Mouse (Mus musculus) hindbrain, embryonic 14.5 days (tissue): ENCODE data around the gene Mrpl20. TPM values are rescaled to one million over a fixed set of nuclear protein-coding genes. Genes with fewer than 3 reads are reported as not detected.

ENCODE experiments used
- ATAC-seq: fragments of 200-750 bp; cut with Nextera tagmentation; 2 replicates; pipeline ENCODE4 v1.8.0; 2017; ENCODE audit warnings: moderate number of reproducible peaks, mild to moderate bottlenecking, moderate TSS enrichment, moderate library complexity; ENCODE audit not compliant: low FRiP score
- DNase-seq: peaks from one replicate; pipeline ENCODE4 v3.0.0-alpha.2; 2015; ENCODE audit warnings: low spot score
- H3K27ac ChIP-seq: fragments of 300-500 bp; sonication (generic); 2 replicates; pipeline ENCODE4 v1.5.1; 2014; ENCODE audit warnings: mild to moderate bottlenecking, moderate library complexity
- H3K27me3 ChIP-seq: fragments of 300-500 bp; sonication (generic); 2 replicates; pipeline ENCODE4 v1.6.1; 2014; ENCODE audit warnings: mild to moderate bottlenecking, low read length, mixed read lengths; ENCODE audit not compliant: control insufficient read depth, insufficient read depth
- H3K36me3 ChIP-seq: fragments of 300-500 bp; sonication (generic); replicated peaks from 2 replicates; pipeline ENCODE4 v1.6.1; 2014; ENCODE audit not compliant: control insufficient read depth, insufficient read depth
- H3K4me1 ChIP-seq: fragments of 300-500 bp; sonication (generic); replicated peaks from 2 replicates; pipeline ENCODE4 v1.6.1; 2014; ENCODE audit warnings: antibody characterized with exemption, low read length, mixed read lengths; ENCODE audit not compliant: control insufficient read depth, insufficient read depth
- H3K4me2 ChIP-seq: fragments of 300-500 bp; sonication (generic); replicated peaks from 2 replicates; pipeline ENCODE4 v1.6.1; 2014; ENCODE audit warnings: mild to moderate bottlenecking, moderate library complexity
- H3K4me3 ChIP-seq: fragments of 300-500 bp; sonication (generic); replicated peaks from 2 replicates; pipeline ENCODE4 v1.5.1; 2014; ENCODE audit warnings: mild to moderate bottlenecking, low read length
- H3K9ac ChIP-seq: fragments of 300-500 bp; sonication (generic); 2 replicates; pipeline ENCODE4 v1.6.1; 2014
- H3K9me3 ChIP-seq: fragments of 300-500 bp; sonication (generic); 2 replicates; pipeline ENCODE4 v1.6.1; 2016; ENCODE audit warnings: low read length; ENCODE audit not compliant: control insufficient read depth
- WGBS: fragments of 180-500 bp; shearing (Covaris S2); extraction: QIAGEN DNeasy Blood & Tissue Kit; methylation state at CpG from one replicate; pipeline ENCODE4 v1.1.7; 2014; 5-methylcytosine and 5-hydroxymethylcytosine counted together
- polyA plus RNA-seq: library from polyadenylated mRNA; unstranded; fragments of >200 nt; fragmentation: Nextera tagmentation; extraction: Ambion mirVana; gene quantifications from 2 replicates; pipeline ENCODE4 v1.2.1, GENCODE M21; 2014

Gene Mrpl20
- polyA plus RNA-seq, 1 experiment from 2014 or later: 267 TPM

DNA sequence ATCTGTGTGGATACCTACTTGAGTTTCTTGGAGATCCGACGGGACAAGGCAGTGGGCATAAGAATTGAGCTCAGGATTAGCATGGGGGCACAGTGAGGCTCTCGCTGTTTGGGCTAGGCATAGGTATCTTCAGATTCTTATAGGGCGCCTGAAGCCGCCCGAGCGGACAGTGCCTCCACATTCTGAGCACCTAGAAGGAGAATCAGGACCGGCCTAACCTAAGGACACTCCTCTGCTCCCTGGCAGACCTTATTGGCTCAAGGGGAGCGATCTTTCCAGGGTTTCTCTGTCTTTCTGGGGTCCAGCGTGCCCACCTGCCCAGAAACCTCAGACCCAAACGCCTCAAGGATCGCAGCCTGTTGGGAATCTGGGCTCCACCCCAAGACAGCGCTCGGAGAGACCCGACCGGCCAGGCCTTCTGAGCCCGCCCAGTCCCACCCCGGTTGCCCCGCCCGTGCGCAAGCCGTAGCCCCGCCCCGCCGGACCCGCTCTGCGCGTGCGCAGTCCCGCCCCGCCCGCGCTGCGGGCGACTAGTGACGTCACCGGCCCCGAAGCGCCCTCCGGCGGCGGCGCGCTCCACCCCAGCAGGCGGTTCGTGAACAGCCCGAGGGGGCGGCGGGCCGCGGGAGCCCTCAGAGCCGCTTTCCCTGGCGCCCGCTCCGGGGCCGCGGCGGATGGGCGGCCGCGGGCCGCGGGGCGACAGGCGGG lies 44.3 kb downstream of the Mrpl20 start, which contains the start of gene Dvl1:
Gene Dvl1, plus strand, starts transcription at position 532 of the 708 bp plus-strand sequence.
- peak; percentile 96 for DNase-seq
- Histone ChIP-seq H3K9ac (peak within 1 kb of the TSS; percentile 95), H3K4me3 (peak within 1 kb of the TSS; percentile 94), H3K27me3 (peaks cover under 1% of the 10 kb centered on the region; the same call in 1 of the 2 replicates), H3K9me3 (no peaks in the 10 kb centered on the region), H3K36me3 (no peaks in the 10 kb centered on the region), H3K27ac (peak within 1 kb of the TSS; percentile 84), H3K4me2 (peak within 1 kb of the TSS; percentile 68), H3K4me1 (peaks cover 32% of the 10 kb centered on the region)
- WGBS: 3% methylated on average over 49 of the region's 65 CpGs
- ATAC-seq: peak; percentile 84

DNA sequence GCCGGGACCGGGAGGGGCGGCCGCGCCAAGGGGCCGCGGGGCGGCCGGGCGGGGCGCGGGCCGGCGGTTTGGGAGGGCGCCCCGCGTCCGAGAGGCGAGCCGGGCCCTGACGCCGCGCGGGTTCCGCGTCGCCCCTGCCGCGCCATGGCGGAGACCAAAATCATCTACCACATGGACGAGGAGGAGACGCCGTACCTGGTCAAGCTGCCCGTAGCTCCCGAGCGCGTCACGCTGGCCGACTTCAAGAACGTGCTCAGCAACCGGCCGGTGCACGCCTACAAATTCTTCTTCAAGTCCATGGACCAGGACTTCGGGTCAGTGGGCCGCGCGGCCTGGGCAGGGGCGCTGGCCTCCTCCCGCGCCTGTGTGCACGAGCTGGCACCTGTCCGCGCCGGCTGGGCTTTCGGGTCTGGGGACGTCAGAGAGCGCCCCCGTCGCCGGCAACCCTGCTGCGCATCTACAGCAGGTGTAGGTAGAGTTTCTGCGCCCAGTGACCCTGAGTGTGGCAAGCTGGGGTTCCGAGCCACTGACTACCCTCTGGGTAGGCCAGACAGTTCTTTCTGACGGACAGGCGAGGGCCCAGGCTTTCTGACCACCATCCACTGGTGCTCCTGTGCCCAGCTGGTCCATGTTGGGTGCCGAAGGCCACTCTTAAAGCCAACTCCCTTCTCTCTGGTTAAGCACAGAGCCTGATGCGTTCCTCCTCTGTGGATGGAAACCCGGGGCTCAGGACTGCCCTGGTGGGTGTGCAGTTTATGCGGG lies 45.1 kb downstream of the Mrpl20 start:
- ATAC-seq (peak; percentile 22), DNase-seq (peak; percentile 33)
- Histone ChIP-seq H3K9me3 (no peaks in the 10 kb centered on the region), H3K27ac (peak overlapping the region; percentile 84), H3K4me3 (peak overlapping the region; percentile 94), H3K9ac (peak overlapping the region; percentile 95), H3K27me3 (no peaks in the 10 kb centered on the region), H3K4me2 (peak overlapping the region; percentile 68), H3K4me1 (peaks cover 32% of the 10 kb centered on the region), H3K36me3 (no peaks in the 10 kb centered on the region)
- WGBS: 1% methylated on average over 48 of the region's 69 CpGs

DNA sequence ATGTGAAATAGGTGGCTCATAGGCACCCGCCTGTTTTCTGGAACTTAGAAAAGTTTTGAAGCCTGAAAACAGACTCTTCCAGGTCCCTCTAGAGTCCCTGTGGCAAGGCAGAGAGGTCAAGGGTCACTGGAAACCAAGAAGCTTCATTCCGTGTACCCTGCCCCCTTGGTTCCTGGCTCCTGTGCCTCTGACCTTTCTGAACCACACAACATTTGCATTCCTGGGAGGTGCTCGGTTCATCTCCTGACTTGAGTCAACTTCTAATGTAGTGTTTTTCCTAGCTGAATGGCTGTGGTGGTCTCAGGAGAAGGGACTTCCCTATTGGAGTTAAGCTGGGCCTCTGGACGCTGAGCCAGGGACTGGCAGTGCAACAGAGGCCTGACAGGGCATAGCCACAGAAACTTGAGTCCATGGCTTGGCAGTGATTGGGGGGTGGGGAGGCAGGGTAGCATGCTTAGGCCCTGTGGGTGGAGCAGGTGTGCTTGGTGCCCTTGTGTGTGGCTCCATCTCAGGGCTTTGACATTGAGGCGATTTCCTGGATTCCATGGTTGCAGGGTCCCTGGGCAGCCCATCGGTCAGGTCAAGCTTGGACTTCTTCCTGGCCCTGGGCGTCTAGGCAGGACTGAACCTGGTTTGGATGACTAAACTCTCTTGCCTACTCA lies 45.9 kb downstream of the Mrpl20 start:
- Histone ChIP-seq H3K27me3 (no peaks in the 10 kb centered on the region), H3K9ac (peak overlapping the region; percentile 95), H3K4me2 (peak overlapping the region; percentile 68), H3K4me1 (peaks cover 32% of the 10 kb centered on the region), H3K36me3 (no peaks in the 10 kb centered on the region), H3K4me3 (peak overlapping the region; percentile 94), H3K9me3 (no peaks in the 10 kb centered on the region), H3K27ac (no peak overlapping the region)
- ATAC-seq: no peak
- no peak for DNase-seq
- WGBS: 64% methylated on average over 7 of the region's 7 CpGs

DNA sequence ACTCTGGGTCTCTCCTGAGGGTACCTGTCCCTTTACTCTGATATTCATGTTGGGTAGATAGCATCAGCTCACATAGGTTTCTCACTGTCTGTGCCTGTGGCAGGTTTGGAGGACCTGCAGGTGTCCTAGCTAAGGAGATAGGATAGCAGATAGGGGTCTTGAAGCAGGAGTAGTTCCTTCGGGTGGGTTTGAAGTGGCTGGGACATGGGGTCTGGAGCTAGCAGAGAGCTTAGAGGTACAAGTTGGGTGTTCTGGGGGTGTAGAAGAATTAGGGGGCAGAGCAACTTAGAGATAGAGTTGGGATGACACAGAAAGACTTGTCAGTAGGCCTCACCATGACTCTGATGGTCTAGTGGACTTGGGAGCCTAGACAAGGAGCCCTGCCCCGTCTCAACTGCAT lies 46.7 kb downstream of the Mrpl20 start:
- ATAC-seq (no peak), DNase-seq (no peak)
- no peak overlapping the region for H3K27ac ChIP-seq
- 96% methylated on average over 2 of the region's 2 CpGs for WGBS
- peak overlapping the region; percentile 68 for H3K4me2 ChIP-seq
- H3K4me1 ChIP-seq: peaks cover 32% of the 10 kb centered on the region
- no peaks in the 10 kb centered on the region for H3K27me3 ChIP-seq
- no peak overlapping the region for H3K9ac ChIP-seq
- H3K4me3 ChIP-seq: peak overlapping the region; percentile 94; the same call in 1 of the 2 replicates
- H3K36me3 ChIP-seq: peaks cover 3% of the 10 kb centered on the region; the same call in 1 of the 2 replicates
- no peaks in the 10 kb centered on the region for H3K9me3 ChIP-seq

DNA sequence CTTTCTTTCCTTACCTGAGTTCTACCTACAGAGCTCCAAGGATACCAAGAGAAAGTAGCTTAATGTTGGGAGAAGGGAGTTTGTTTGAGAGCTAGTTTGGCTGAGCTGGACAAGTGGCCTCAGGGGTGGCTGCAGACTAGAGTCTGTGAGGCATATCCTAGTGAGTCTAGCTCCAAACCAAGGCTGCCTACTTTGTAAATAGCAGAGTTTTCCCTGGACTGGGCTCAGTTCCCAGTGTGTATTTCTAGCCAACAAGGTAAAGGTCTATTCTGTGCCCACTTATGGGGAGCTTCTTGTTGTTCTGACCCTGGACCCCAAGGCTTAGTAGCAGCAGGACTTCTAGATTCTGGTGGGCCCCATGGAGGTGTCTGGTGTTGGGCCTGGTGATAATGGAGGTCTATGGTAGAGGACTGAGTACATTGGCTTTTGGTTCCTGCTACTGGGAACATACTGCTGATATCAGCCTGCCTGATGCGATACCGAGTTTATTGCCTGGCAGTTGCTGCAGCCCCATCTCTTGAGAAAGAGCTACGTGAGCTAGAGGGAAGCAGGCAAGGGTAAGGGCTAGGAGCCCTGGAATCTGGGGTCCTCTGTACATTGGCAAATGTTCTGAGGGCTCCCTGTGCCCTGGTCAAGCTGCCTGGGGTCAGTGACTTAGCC lies 47.2 kb downstream of the Mrpl20 start:
- DNase-seq (no peak), ATAC-seq (no peak)
- H3K4me2 ChIP-seq: peak overlapping the region; percentile 68; the same call in 1 of the 2 replicates
- no peaks in the 10 kb centered on the region for H3K27me3 ChIP-seq
- no peak overlapping the region for H3K9ac ChIP-seq
- no peaks in the 10 kb centered on the region for H3K9me3 ChIP-seq
- peaks cover 32% of the 10 kb centered on the region for H3K4me1 ChIP-seq
- peaks cover 9% of the 10 kb centered on the region for H3K36me3 ChIP-seq
- WGBS: 97% methylated on average over 3 of the region's 3 CpGs
- H3K4me3 ChIP-seq: no peak overlapping the region
- H3K27ac ChIP-seq: no peak overlapping the region

DNA sequence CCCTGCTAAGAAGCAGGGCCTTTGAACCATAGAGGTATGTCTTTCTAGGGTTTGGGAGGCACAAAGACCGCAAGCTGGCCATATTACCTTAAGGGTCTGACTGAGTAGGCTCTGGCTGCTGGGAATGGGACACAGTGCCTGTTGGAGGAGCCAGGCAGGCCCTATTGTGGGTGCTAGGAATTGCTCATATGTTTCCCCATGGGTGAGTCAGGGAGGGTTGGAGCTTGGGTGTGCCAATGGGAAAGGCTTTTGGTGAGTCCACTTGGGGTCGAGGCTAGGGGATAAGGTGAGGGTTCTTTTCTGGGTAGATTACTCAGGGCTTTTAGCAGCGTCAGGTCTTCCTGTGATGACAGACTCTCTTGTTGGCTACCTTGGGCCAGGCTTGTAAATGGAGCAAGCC lies 48.7 kb downstream of the Mrpl20 start:
- no peak overlapping the region for H3K4me3 ChIP-seq
- peaks cover 31% of the 10 kb centered on the region for H3K4me1 ChIP-seq
- H3K27ac ChIP-seq: no peak overlapping the region
- WGBS: 94% methylated on average over 3 of the region's 3 CpGs
- H3K9ac ChIP-seq: no peak overlapping the region
- H3K27me3 ChIP-seq: no peaks in the 10 kb centered on the region
- no peaks in the 10 kb centered on the region for H3K9me3 ChIP-seq
- no peak overlapping the region for H3K4me2 ChIP-seq
- peaks cover 23% of the 10 kb centered on the region for H3K36me3 ChIP-seq
- DNase-seq: no peak
- ATAC-seq: no peak

DNA sequence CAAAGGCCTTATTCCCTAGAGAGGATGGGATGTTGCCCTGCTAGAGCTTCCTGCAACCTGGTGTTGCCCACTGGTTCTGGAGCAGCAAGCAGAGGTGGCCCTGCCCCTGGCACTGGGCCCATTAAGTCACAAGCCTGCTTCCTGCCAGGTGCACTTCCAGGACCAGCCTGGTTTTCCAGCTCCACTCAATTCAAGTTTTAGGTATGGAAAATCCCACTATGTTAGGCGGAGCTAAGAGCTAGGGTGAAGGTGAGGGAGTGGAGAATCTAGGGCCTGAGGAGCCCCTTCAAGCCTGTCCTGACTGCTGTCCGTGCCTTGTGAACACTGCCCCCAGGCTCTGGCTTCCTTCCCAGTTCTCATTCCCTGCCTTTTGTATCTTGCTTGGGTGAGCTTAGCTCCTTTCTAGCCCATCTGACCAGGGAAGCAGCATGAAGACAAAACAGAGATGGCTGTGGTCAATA lies 49.3 kb downstream of the Mrpl20 start:
- WGBS: 74% methylated on average over 2 of the region's 2 CpGs
- Histone ChIP-seq H3K27me3 (no peaks in the 10 kb centered on the region), H3K9me3 (no peaks in the 10 kb centered on the region)

DNA sequence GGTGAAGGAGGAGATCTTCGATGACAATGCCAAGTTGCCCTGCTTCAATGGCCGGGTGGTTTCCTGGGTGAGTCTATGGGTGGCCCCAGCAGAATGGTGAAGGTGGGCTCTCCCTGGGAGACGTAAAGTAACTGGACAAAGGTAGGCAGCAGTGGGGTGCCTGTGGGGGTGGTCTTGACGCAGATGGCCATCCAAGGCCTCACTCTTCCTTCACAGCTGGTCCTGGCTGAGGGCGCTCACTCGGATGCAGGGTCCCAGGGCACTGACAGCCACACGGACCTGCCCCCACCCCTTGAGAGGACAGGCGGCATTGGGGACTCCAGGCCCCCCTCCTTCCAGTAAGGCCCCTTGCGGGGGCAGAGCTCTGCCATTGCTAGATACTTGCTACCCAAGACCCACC lies 50.7 kb downstream of the Mrpl20 start:
- 89% methylated on average over 9 of the region's 9 CpGs for WGBS
- ATAC-seq: no peak

More for the DNA sequence above, 49.3 kb downstream of the Mrpl20 start:
- Histone ChIP-seq H3K9ac (no peak overlapping the region), H3K4me1 (peaks cover 25% of the 10 kb centered on the region), H3K36me3 (peaks cover 29% of the 10 kb centered on the region), H3K4me2 (no peak overlapping the region), H3K27ac (no peak overlapping the region), H3K4me3 (no peak overlapping the region)
- no peak for ATAC-seq
- no peak for DNase-seq

More for the DNA sequence above, 50.7 kb downstream of the Mrpl20 start:
- Histone ChIP-seq H3K4me3 (no peak overlapping the region), H3K9me3 (no peaks in the 10 kb centered on the region), H3K27ac (no peak overlapping the region), H3K4me1 (peaks cover 19% of the 10 kb centered on the region), H3K9ac (no peak overlapping the region), H3K27me3 (no peaks in the 10 kb centered on the region), H3K4me2 (no peak overlapping the region), H3K36me3 (peaks cover 44% of the 10 kb centered on the region)
- DNase-seq: no peak
